Mouse (Mus musculus): ENCODE measurements around the gene Atp2b2.
"Not testable (repeated sequence)": the region's sequence is repeated elsewhere in the genome, so short reads cannot be mapped to it uniquely, and the experiment has no call there.

The Atp2b2 gene

DNA sequence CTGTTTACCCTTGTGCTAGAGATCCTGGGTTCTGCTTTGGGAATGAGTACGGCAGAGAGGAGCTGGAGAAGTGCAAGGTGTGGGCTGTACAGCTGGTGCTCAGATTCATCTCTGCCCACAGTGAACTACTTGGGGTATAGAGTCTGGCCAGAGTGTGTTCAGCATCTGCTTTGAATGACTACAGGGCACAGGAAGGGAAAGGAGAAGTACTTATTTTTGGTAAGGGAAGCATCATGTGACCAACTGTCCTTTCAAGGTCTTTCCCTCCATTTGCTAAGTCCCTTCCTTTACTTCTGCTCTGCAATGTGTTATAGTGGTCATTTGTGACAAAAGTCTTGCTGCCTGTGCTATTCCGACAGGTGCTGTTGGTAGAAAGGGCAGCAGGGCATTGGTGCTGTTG lies 328.1 kb downstream of the Atp2b2 start:
- DNase-seq (ENCODE audit: low read depth): no peak

DNA sequence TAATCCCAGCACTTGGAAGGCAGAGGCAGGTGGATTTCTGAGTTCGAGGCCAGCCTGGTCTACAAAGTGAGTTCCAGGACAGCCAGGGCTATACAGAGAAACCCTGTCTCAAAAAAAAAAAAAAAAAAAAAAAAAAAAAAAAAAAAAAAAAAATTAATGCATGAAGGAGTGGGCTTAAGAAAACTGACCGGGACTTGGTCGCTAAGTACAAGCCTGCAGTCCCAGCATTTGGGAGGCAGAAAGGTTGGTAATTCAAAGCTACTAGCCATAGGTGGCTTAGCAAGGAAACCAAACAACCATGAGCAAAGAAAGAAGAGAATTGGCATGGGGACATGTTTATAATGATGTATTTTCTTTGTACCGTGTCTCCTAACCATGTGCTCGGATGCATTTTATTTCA lies 329.0 kb downstream of the Atp2b2 start:
- not testable (repeated sequence) for DNase-seq (ENCODE audit: low read depth)

DNA sequence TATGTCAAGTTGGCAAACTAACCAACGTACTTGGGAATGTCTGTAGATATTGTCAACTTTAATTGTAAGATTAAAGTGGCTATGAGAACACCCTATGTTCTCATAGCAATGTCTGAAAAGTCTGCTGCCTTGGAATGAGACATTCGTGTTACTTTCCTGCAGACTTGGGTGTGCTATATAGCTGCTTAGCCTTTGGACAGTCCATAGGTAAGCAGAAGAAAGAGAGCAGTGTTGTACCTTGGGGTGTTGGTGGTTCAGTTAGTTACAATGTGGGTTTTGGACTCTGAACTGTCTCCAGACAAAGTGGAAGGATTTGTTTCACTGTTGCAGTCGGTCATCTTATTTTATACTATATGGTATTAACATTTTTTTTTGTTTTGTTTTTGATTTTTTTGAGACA lies 329.7 kb downstream of the Atp2b2 start:
- no peak for DNase-seq (ENCODE audit: low read depth)

DNA sequence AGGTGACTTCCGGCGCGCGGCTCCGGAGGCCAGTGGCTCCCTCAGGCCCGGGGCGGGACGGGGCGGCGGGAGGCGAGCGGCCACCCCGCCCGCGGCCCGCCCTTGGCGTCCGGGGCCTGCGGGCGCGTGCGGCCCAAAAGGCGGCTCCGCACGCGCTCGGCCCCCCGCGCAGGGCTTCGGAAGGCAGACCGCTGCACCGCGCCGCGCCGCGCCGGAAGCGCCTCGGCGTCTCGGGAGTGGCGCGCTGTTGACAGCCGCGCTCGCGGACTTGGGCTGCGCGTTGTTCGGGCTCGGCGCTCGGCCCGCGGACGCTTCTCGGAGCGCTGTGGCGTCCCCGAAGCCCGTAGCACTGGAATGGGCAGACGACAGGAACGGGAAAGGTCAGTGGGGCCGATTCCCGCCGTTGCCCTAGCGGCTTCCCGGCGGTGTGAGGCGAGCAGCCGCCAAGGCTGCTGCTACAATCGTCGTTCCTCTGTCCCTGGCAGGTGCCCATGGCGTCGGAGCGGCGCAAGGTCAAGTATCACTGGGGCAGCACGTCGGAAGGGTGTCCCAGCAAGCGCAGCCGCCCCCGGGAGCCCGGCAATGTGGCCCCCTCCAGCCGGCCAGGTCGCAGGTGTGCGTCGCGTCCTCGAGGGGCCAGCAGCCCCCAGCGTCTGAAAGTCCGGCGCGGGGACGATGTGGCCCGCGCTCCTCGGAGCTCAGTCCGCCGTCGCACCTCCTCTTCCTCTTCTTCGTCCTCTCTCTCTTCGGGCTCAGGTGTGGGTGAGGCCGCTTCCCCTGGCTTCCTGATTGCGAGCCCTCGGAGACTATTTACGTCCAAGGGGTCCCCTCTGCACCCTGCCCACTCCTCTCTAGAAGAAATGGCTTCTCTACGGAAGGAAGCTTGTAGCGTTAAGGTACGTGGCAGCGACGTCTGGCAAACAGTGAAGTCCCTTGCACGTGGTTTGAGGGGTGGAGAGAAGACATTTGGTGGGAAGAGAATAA lies 344.9 kb downstream of the Atp2b2 start:
- no peak for DNase-seq (ENCODE audit: low read depth)

DNA sequence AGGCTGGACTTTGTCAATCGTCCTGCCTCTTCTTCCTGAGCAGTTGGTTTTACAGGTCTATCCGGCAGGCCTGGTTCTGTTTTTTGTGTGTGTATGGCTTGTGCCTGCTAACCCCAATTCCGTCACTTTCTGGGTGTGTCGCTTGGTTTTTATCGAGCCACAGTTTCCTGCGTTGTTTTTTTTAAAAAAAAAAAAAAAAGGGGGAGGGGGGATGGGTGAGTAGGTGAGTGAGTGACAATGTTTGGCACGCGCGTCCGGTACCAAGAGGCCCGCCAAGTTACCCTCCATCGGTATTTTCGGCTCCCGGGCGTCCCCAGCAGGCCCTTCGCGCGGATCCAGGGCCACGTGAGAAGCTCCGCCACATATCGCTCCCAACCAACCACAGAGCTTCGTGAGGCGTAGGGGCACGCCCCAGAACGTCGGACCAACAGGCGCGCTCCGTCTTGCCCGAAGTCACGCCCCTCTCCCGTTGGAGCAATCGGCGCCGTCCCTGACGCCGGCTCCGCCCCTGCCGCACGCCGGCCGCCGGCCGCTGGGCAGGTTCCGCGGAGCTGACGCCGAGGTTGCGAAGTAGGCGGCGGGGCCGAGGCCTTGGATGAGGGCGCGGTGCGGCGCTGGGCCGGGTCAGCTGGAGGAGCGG lies 345.7 kb downstream of the Atp2b2 start, which contains the start of gene Tatdn2:
Gene Tatdn2, plus strand, starts transcription at position 469 of the 640 bp plus-strand sequence.
- peak; percentile 96 for DNase-seq (ENCODE audit: low read depth)

DNA sequence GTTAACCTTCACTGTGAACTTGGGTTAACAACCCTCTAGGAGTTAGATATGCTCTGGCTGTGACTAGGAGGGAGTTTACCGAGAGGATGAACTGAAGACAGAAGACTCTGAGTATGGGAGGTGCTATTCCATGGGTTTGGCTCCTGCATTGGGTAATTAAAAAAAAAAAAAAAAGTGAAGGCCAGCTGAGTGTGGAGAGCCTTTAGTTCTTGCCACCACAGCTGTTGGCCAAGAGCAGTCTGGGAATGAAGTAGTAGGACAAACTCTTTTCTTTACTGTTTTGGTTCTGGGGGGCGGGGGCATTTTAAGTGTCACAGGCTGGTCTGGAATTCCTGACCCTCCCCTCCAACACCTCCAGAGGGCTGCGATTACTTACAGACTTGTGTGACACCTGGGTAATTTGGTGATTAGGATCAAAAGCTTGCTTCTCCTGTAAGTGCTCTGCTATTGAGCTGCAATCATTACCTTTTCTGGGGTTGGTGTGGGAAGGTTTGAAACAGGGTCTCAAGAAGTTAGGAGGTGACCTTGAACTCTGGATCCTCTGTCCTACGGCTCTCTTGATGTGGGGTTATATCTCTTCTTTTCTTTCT lies 346.6 kb downstream of the Atp2b2 start:
- no peak for DNase-seq (ENCODE audit: low read depth)

DNA sequence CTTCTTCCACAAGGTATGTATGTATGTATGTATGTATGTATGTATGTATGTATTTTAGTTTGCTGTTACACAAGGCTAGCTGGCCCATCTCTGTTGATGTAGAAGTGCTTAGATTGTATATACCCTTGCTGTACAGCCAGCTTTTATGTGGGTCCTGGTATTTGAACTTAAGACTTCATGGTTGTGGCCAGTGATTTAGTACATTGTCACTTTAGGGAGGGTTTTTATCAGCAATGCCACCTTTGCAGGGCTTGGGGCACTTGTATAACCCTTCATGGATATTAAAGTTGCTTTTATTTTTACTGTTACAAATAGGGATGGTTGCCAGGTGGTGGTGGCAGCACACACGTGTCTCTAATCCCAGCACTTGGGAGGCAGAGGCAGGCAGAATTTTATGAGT lies 347.2 kb downstream of the Atp2b2 start:
- no peak for DNase-seq (ENCODE audit: low read depth)

All from fibroblast of lung, adult 2 months (primary cell).